Mouse (Mus musculus) large intestine, adult 2 months (tissue): ENCODE data around the gene Cfap157. TPM values are rescaled to one million over a fixed set of nuclear protein-coding genes. Genes with fewer than 3 reads are reported as not detected.
A peak's percentile ranks its signal among the peaks of the same experiment; 100 is the strongest.

Experiments used
- DNase-seq: peaks from one replicate; pipeline ENCODE4 v3.0.0-alpha.2; 2012; ENCODE audit warnings: low read depth, low spot score
- WGBS: fragments of 180-500 bp; shearing (Covaris S2); methylation state at CpG from one replicate; pipeline ENCODE4 v1.1.7; 2018; 5-methylcytosine and 5-hydroxymethylcytosine counted together
- polyA plus RNA-seq: library from polyadenylated mRNA; depleted of rRNA; stranded (reverse); fragments of >200 nt; gene quantifications from 2 replicates; pipeline ENCODE4 v1.2.3, GENCODE M21; 2012

Gene Cfap157
- polyA plus RNA-seq, 1 experiment = not detected

DNA sequence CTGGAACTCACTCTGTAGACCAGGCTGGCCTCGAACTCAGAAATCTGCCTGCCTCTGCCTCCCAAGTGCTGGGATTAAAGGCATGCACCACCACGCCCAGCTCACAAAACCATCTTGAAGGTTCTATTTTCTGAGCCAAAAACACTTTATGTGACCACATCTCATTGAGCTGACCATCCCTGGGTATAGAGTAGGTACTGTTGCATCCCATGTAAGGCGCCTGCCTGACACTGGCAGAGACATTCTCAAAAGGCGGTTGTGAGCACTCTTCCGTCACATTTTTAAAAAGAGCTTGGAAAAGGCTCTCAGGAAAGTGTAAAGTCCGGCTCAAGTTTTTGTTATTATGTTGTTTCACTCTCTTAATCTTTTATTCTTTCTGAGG lies 27.6 kb downstream of the Cfap157 start:
- DNase-seq = no peak
- 33% methylated on average over 6 of the region's 6 CpGs for WGBS

- WGBS = 62% methylated on average over 10 of the region's 10 CpGs
- no peak for DNase-seq
These were observed 32.0 kb downstream of the Cfap157 start for GRCm38 (mm10) chr2:32752181-32752580.

DNA sequence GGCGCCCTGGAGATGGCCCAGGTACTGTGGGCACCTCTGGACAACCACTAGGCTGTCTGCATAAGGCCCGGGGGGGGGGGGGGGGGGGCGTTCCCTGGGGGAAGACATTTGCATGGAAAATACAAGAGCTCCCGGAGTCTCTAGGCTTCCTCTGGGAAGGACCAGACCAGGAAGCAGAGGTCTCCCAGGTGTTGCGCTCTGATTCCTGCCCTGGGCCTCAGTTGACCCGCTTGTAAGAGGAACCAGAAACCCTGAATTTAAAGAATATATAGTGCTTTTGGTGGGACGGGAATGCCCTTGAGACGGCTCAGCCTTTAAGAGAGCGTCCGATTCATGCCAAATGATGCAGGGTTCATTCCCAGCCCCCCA lies 32.6 kb downstream of the Cfap157 start:
- no peak for DNase-seq
- 25% methylated on average over 10 of the region's 10 CpGs for WGBS

DNA sequence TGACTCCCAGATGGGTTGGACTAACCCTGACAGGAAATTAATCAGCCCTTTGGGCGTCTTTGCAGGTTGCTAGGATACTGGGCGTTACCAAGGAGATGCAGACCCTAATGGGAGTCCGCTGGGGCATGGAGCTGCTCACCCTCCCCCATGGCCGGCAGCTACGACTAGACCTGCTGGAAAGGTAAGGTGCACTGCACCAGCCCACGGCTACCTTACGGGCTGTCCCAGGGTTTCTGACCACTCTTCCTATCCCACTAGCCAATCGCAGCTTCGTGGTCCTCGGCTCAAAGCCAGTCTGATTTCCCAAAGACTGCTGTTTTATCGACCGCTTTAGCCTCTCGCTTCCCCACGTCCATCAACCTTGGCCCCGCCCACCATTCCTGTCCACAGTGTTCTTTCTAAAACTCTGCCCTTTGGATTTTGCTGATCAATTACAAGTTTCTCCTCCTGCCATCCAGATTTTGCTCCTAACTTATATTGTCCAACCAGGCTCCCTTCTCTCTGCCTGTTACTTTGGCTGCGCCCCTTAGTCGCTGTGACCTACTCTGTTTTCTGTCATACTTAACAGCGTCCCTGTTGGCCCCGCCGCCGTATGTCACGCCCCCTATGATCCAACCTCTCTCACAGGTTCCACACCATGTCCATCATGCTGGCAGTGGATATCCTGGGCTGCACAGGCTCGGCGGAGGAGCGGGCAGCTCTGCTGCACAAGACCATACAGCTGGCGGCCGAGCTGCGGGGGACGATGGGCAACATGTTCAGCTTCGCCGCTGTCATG lies 33.2 kb downstream of the Cfap157 start:
- DNase-seq = peak; percentile 62
- WGBS = 21% methylated on average over 31 of the region's 31 CpGs

DNA sequence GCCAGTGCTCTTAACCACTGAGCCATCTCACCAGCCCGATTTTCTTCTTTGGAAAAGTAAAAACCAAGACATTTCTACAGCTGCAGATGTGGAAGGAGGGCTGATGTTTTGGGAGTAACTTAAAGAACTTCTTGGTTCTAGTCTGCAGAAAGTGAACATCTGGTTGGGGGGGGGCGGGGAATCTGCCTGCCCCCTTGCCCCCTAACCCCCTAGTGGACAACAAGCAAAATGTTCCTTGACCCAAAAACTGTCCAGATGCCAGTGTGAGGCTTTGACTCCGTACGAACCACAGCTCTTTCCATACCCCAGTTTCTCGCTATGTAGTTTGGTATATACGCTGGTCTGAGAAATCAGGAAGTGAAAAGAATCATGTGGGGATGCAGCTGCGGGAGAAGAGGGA lies 34.0 kb downstream of the Cfap157 start:
- DNase-seq = no peak
- 71% methylated on average over 7 of the region's 7 CpGs for WGBS

DNA sequence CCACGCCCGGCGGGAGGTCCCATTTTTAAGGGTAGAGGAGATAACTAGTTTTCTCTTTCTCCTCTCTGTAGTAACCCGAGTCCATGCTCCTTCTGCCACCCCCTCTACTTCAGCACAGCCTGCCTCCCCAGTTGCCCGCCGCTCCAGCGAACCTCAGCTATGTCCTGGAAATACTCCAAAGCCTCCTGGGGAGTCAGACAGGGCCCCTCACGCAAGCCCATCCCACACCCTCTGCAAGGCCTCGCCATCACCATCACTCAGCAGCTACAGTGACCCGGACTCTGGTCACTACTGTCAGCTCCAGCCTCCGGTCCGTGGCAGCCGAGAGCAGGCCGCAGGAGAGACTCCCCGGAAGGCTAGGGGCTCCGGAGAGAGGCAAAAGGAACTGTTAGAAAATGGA lies 35.1 kb downstream of the Cfap157 start:
- no peak for DNase-seq
- WGBS = 89% methylated on average over 16 of the region's 16 CpGs

DNA sequence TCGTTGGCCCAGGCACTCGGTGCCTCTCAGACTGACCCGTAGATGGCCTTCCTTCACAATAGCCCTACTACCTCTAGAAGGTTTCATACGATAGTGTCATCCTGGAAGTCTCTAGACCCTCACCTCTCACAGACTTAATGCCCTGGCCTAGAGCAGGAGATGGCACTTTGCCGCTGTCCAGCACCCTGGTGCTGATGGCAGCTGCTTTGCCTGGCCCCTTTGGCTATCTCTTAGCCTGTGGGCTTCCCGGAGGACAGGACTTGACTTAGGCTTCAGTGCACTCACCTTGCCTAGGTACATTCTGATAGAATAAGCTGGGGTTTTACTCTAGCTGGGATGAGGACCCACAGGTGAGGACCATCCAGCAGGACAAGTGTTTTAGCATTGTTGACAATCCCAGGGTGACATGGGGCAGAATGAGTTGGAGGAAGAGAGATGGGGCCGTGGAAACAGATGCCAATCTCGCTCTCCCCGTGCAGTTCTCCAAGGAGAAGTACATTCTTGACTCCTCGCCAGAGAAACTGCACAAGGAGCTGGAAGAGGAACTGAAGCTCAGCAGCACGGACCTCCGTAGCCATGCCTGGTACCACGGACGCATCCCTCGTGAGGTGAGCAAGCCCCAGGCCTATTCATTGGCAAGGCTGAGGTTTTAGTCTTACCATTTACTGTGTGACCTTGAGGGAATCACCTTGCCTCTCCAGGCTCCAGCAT lies 39.8 kb downstream of the Cfap157 start:
- WGBS = 72% methylated on average over 15 of the region's 15 CpGs
- no peak for DNase-seq

- 23% methylated on average over 18 of the region's 18 CpGs for WGBS
- DNase-seq = no peak
These were observed 42.1 kb downstream of the Cfap157 start for GRCm38 (mm10) chr2:32742173-32742531.

- WGBS = 7% methylated on average over 57 of the region's 58 CpGs
- no peak for DNase-seq
These were observed 42.7 kb downstream of the Cfap157 start for GRCm38 (mm10) chr2:32741273-32742172.

DNA sequence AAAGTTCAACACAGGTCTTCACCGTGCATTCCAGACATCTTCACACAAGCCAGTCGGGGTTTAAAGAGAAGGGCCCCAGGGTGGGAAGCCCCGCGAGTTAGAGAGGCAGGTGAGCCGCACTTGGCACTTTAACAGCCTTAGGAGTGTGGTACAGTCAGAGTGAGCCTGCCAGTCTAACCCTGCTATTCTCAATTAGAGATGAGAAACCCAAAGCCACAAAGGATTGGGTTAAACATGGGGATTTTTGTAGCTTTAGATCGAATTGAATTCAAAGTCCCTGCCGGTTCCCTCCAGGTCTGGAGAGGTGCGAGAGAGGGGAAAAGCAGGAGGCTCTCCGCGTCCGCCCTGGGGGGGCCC lies 43.3 kb downstream of the Cfap157 start, which contains the start of gene 6330409D20Rik:
TSS of gene 6330409D20Rik (minus strand) at position 101 of the 357 bp plus-strand sequence.
- 12% methylated on average over 11 of the region's 11 CpGs for WGBS
- DNase-seq = no peak

DNA sequence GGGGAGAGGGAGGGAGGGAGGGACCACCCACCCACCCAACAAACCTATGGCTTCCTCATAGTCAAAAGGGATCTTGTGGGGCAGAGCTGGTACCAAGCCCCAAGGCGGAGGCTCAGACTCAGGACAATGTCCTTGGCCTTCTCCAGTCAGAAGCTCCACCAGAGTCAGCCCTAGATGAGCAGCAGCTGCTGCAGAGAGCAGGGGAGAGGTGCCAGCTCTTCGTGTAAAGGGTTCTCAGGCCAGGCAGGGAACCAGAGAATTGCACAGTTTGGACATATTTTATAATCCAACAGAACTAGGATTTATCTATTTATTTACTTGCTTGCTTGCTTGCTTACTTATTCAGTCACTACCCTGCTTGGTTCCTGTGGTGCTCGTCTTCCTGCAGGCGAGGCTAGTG lies 44.9 kb downstream of the Cfap157 start:
- 58% methylated on average over 4 of the region's 4 CpGs for WGBS
- DNase-seq = no peak

DNA sequence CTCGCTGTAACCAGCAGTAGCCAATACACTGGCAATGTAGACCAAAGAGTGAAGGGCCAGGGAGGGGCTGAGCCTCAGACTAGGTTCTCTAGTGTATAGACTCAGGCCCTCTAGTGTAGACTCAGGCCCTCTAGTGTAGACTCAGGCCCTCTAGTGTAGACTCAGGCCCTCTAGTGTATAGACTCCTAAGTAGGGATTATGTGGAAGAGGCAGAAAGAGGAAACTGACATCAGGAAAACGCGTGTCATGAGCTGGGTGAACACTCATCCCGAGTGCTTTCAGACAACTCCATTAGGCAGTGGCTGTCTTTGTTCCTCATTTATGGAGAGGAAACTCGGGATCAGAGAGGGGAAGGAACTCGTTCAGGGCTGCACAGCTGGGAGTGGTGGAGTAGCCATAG lies 47.2 kb downstream of the Cfap157 start:
- no peak for DNase-seq
- 65% methylated on average over 6 of the region's 6 CpGs for WGBS

DNA sequence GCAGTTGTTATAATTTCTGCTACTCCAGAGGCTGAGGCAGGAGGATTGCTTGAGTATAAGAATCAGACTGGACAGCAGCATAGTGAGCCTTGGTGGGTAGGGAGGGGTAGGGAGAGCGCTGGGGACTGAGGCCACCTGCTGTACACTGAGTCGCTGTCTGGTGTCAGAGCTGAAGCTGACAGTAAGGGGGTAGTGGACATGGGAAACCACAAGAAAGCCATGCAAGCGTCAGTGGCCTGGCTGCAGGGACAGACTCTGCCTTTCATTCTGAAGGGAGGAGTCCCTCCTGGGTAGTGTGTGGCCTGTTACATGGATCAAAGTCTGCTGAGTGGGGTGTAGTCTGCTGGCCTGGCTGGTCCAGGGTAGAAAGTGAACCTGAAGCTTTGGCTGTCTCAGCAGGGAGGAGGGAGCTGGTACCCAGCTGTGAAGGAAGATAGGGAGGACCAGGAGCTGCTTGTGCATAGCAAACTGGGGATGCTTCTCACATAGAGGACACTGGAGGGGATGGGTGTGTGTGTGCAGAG lies 47.9 kb downstream of the Cfap157 start:
- WGBS = 53% methylated on average over 3 of the region's 3 CpGs
- DNase-seq = no peak

- WGBS = 61% methylated on average over 4 of the region's 4 CpGs
- DNase-seq = no peak
These were observed 49.3 kb downstream of the Cfap157 start for GRCm38 (mm10) chr2:32734933-32735332.

DNA sequence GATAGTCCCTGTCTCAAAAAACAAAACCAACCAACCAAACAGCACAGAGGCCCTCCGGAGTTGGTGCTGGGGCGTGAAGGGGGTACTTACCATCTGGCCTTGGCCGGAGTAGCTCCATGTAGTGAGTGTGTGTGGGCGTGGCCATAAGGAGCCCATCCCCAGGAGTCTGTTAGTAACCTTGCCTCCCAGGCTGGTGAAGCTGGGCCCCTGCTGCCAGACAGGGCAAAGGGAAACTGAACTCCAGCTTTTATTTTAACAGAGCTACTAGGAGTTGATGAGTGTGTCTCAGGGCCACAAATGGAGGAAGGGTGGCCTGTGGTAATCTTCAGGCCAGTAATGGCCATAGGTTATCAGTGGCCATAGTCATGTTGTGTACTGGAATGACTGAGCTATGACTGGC lies 49.7 kb downstream of the Cfap157 start:
- DNase-seq = no peak
- 53% methylated on average over 4 of the region's 4 CpGs for WGBS

- WGBS = 80% methylated on average over 6 of the region's 6 CpGs
- no peak for DNase-seq
These were observed 51.5 kb downstream of the Cfap157 start for GRCm38 (mm10) chr2:32732695-32733094.

- no peak for DNase-seq
- WGBS = 77% methylated on average over 4 of the region's 4 CpGs
These were observed 52.3 kb downstream of the Cfap157 start for GRCm38 (mm10) chr2:32731911-32732310.

GRCm38 (mm10) chr2:32730854-32731253 lies 53.4 kb downstream of the Cfap157 start:
- no peak for DNase-seq
- WGBS = 59% methylated on average over 11 of the region's 11 CpGs

GRCm38 (mm10) chr2:32729547-32729946 lies 54.7 kb downstream of the Cfap157 start:
- 90% methylated on average over 4 of the region's 4 CpGs for WGBS
- DNase-seq = no peak

DNA sequence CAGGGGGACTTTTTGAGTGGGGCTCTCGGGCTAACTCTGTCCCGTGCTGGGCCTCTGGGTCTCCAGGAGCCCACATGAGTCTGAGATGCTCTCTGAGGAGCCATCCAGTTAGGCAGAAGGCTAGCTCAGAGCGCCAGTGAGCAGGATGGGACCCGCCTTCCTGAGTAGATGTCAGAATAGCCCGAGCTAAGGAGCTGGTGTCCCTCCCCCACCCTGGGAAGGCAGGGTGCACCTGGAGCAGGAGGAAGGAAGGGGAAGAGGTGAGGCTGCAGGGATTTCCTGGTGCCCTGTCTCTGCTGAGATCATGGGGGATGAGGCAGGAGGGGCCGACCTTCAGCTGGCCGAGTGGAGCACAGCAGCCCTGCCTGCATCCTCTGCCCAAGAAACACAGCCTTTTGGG lies 55.8 kb downstream of the Cfap157 start:
- 40% methylated on average over 7 of the region's 7 CpGs for WGBS
- DNase-seq = no peak
